Mouse (Mus musculus) olfactory bulb, adult 2 months (tissue): Measurements from ENCODE around the gene Pitpnm3.

Experiments
- CTCF ChIP-seq: fragments of 200-500 bp; IDR thresholded peaks from 2 replicates; pipeline ENCODE4 v1.5.1; 2012; ENCODE audit warnings: low read depth, mild to moderate bottlenecking, low read length, moderate library complexity; ENCODE audit not compliant: insufficient read depth
- POLR2A ChIP-seq: fragments of 200-500 bp; IDR thresholded peaks from 2 replicates; pipeline ENCODE4 v1.6.1; 2012; ENCODE audit warnings: mild to moderate bottlenecking, low read depth, low read length, moderate library complexity; ENCODE audit not compliant: insufficient read depth

GRCm38 (mm10) chr11:72037409-72037808 is 98.2 kb downstream of the Pitpnm3 start, which contains the start of gene Aipl1:
- TF ChIP-seq CTCF (no peak), POLR2A (no peak)
